ENCODE assay signal across 25 mouse cellular contexts in the genomic region with DNA sequence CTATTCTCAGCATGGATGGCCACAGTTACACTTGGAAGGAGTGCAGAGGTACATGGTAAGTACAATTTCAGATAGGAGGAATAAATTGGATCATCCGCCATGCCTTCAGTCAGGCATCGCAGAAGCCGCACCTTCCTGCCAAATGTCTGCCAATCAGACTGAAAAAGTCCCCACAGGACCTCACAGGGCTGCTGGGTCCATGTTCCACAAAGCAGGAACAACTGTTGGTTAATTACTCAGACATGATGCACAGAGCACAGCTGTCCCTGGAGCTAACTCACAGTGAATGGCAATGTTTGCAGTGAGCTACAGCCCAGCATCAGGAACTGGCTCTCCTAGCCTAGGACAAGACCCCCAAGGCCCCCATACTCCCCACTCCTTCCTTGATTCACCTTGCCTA. TPM values are rescaled to one million over a fixed set of nuclear protein-coding genes. Genes with fewer than 3 reads are reported as not detected.
DNase-seq lines count a peak whose midpoint lies in the region; ATAC-seq and TF ChIP-seq lines count a peak whose summit lies in the region.
"Had no signal": no experiment of that assay in that cellular context is flagged by ENCODE, and none has a peak within 500 bp of the region (broad histone marks: within the 10 kb centered on the region; RNA-seq: fewer than 3 reads in every experiment).

No protein-coding gene starts in this region.

- no peak overlapping the region for H3K4me3 ChIP-seq in hindbrain, embryonic 14.5 days (replicated peaks; ENCODE audit: low read length)
- H3K4me3 ChIP-seq in hindbrain, embryonic 11.5 days (ENCODE audit: low read depth, low read length): no peak overlapping the region
- H3K4me3 ChIP-seq in midbrain, postnatal 0 days (ENCODE audit: low read depth, low read length): no peak overlapping the region
- H3K4me3 ChIP-seq in midbrain, embryonic 11.5 days (ENCODE audit: low read depth, low read length): no peak overlapping the region
- H3K4me3 ChIP-seq: embryonic facial prominence, embryonic 12.5 days; heart, embryonic 10.5 days had no signal

- no peak overlapping the region for H3K9ac ChIP-seq in hindbrain, embryonic 14.5 days
- no peak overlapping the region for H3K9ac ChIP-seq in hindbrain, embryonic 11.5 days (ENCODE audit: low read depth, low read length)
- H3K9ac ChIP-seq in midbrain, postnatal 0 days (replicated peaks; ENCODE audit: low read length, poor library complexity, severe bottlenecking): no peak overlapping the region
- H3K9ac ChIP-seq in midbrain, embryonic 11.5 days (ENCODE audit: low read length): no peak overlapping the region
- H3K9ac ChIP-seq: embryonic facial prominence, embryonic 12.5 days had no signal

- H3K27ac ChIP-seq in hindbrain, embryonic 14.5 days: no peak overlapping the region
- H3K27ac ChIP-seq in hindbrain, embryonic 11.5 days (ENCODE audit: low read depth, low read length): no peak overlapping the region
- H3K27ac ChIP-seq in midbrain, postnatal 0 days (ENCODE audit: low read depth, low read length): no peak overlapping the region
- no peak overlapping the region for H3K27ac ChIP-seq in midbrain, embryonic 11.5 days (ENCODE audit: low read depth, low read length)
- H3K27ac ChIP-seq: embryonic facial prominence, embryonic 12.5 days; heart, embryonic 10.5 days had no signal

- peak; percentile 22; the same call in 1 of the 2 replicates for ATAC-seq in hindbrain, embryonic 14.5 days (ENCODE audit: low FRiP score)
- ATAC-seq in hindbrain, embryonic 11.5 days (ENCODE audit: low FRiP score): no peak
- ATAC-seq in midbrain, postnatal 0 days (ENCODE audit: low FRiP score): no peak
- ATAC-seq in midbrain, embryonic 11.5 days (ENCODE audit: low FRiP score): no peak
- ATAC-seq: CD4-positive, CD25-positive, alpha-beta regulatory T cell, adult 4 months; forebrain, embryonic 16.5 days; intestine, embryonic 16.5 days had no signal

- no peaks in the 10 kb centered on the region for H3K4me1 ChIP-seq in hindbrain, embryonic 14.5 days (replicated peaks; ENCODE audit: control insufficient read depth, insufficient read depth, low read length)
- H3K4me1 ChIP-seq in hindbrain, embryonic 11.5 days (replicated peaks; ENCODE audit: control insufficient read depth, insufficient read depth, low read length): peaks cover 6% of the 10 kb centered on the region
- H3K4me1 ChIP-seq in midbrain, postnatal 0 days (ENCODE audit: insufficient read depth, low read length): no peaks in the 10 kb centered on the region
- peaks cover 12% of the 10 kb centered on the region for H3K4me1 ChIP-seq in midbrain, embryonic 11.5 days (ENCODE audit: control insufficient read depth, insufficient read depth, low read length)
- H3K4me1 ChIP-seq: embryonic facial prominence, embryonic 12.5 days had no signal

- 36% methylated on average over 3 of the region's 3 CpGs for WGBS in hindbrain, embryonic 14.5 days
- 94% methylated on average over 3 of the region's 3 CpGs for WGBS in hindbrain, embryonic 11.5 days
- 56% methylated on average over 3 of the region's 3 CpGs for WGBS in midbrain, postnatal 0 days
- 88% methylated on average over 3 of the region's 3 CpGs for WGBS in midbrain, embryonic 11.5 days

- no peak overlapping the region for H3K4me2 ChIP-seq in hindbrain, embryonic 14.5 days (replicated peaks)
- H3K4me2 ChIP-seq in hindbrain, embryonic 11.5 days (replicated peaks; ENCODE audit: low read depth, low read length): no peak overlapping the region
- no peak overlapping the region for H3K4me2 ChIP-seq in midbrain, postnatal 0 days (ENCODE audit: low read depth, low read length, poor library complexity, severe bottlenecking)
- no peak overlapping the region for H3K4me2 ChIP-seq in midbrain, embryonic 11.5 days
- H3K4me2 ChIP-seq: embryonic facial prominence, embryonic 12.5 days had no signal

- peaks cover 17% of the 10 kb centered on the region for H3K27me3 ChIP-seq in hindbrain, embryonic 14.5 days (ENCODE audit: control insufficient read depth, insufficient read depth, low read length)
- peaks cover 15% of the 10 kb centered on the region for H3K27me3 ChIP-seq in hindbrain, embryonic 11.5 days (ENCODE audit: control insufficient read depth, insufficient read depth, low read length)
- H3K27me3 ChIP-seq in midbrain, postnatal 0 days (ENCODE audit: insufficient read depth, low read length): no peaks in the 10 kb centered on the region; the same call in 1 of the 2 replicates
- peaks cover 15% of the 10 kb centered on the region for H3K27me3 ChIP-seq in midbrain, embryonic 11.5 days (ENCODE audit: control insufficient read depth, insufficient read depth, low read length)
- H3K27me3 ChIP-seq: embryonic facial prominence, embryonic 12.5 days had no signal

- no peaks in the 10 kb centered on the region for H3K36me3 ChIP-seq in hindbrain, embryonic 14.5 days (replicated peaks; ENCODE audit: control insufficient read depth, insufficient read depth)
- H3K36me3 ChIP-seq in hindbrain, embryonic 11.5 days (ENCODE audit: control insufficient read depth, insufficient read depth, low read length): no peaks in the 10 kb centered on the region
- H3K36me3 ChIP-seq in midbrain, postnatal 0 days (ENCODE audit: insufficient read depth, low read length): no peaks in the 10 kb centered on the region
- no peaks in the 10 kb centered on the region for H3K36me3 ChIP-seq in midbrain, embryonic 11.5 days (ENCODE audit: control insufficient read depth, insufficient read depth, low read length)
- H3K36me3 ChIP-seq: embryonic facial prominence, embryonic 12.5 days; G1E; heart, embryonic 10.5 days had no signal

- no peak for TF ChIP-seq CTCF in midbrain, postnatal 0 days (IDR thresholded peaks at IDR 0.05)

- DNase-seq in hindbrain, embryonic 14.5 days (ENCODE audit: low spot score): peak; percentile 40
- no peak for DNase-seq in hindbrain, embryonic 11.5 days (ENCODE audit: low spot score)
- peak; percentile 58 for DNase-seq in midbrain, postnatal 0 days (ENCODE audit: low spot score)
- no peak for DNase-seq in midbrain, embryonic 11.5 days (ENCODE audit: low spot score, missing footprints)
- DNase-seq in brain, adult 2 months (ENCODE audit: low read depth, low spot score): peak; percentile 5
- no peak for DNase-seq in ovary, postnatal 36 days (ENCODE audit: low spot score)
- DNase-seq in kidney, postnatal 36 days: no peak
- DNase-seq: adrenal gland, postnatal 14 days; cerebellum, adult 2 months; cerebellum, postnatal 25 days; gastrocnemius, postnatal 10 days; heart, adult 18-20 months; heart, postnatal 10 days; heart, postnatal 4 days had no signal

- H3K9me3 ChIP-seq in hindbrain, embryonic 14.5 days (ENCODE audit: control insufficient read depth, low read length): no peaks in the 10 kb centered on the region
- H3K9me3 ChIP-seq in hindbrain, embryonic 11.5 days (ENCODE audit: control insufficient read depth, low read length): no peaks in the 10 kb centered on the region
- H3K9me3 ChIP-seq in midbrain, postnatal 0 days (ENCODE audit: low read length): no peaks in the 10 kb centered on the region
- no peaks in the 10 kb centered on the region for H3K9me3 ChIP-seq in midbrain, embryonic 11.5 days (ENCODE audit: control insufficient read depth, low read length)
- H3K9me3 ChIP-seq: embryonic facial prominence, embryonic 12.5 days; G1E; heart, embryonic 10.5 days had no signal

RNA-seq across cellular contexts. Expression of a gene that starts 32.0 kb away (rescaled TPM):
- polyA plus RNA-seq in hindbrain, embryonic 14.5 days (2014; fragmentation: Nextera tagmentation; extraction: Ambion mirVana): 24.5 and 33.0 TPM in 2 replicates
- 23.2 and 25.5 TPM in 2 replicates for polyA plus RNA-seq in hindbrain, embryonic 11.5 days (2014; fragmentation: Nextera tagmentation; extraction: Ambion mirVana)
- total RNA-seq in midbrain, postnatal 0 days (2014; rRNA removed): 6.4 and 13.3 TPM in 2 replicates
- 2.7 and 4.0 TPM in 2 replicates for polyA plus RNA-seq in midbrain, postnatal 0 days (2015; fragmentation: Nextera tagmentation; extraction: Ambion mirVana)
- 3.1 and 3.4 TPM in 2 replicates for polyA plus RNA-seq in midbrain, embryonic 11.5 days (2014; fragmentation: Nextera tagmentation; extraction: Ambion mirVana)
- total RNA-seq: adrenal gland, adult 18-20 months; adrenal gland, postnatal 14 days; gastrocnemius, postnatal 10 days; gastrocnemius, postnatal 4 days; heart, adult 18-20 months; heart, postnatal 10 days; heart, postnatal 4 days had no signal
- polyA plus RNA-seq: CD4-positive, CD25-positive, alpha-beta regulatory T cell, adult 4 months; cortical plate, adult 2 months; frontal cortex, adult 2 months; G1E; heart, embryonic 14.5 days had no signal

Comparison
In these comparisons a context has a peak if more than half of its experiments do, and no peak if none do; other contexts are left out.
1. DNase-seq: peak in hindbrain, embryonic 14.5 days (single experiment), midbrain, postnatal 0 days (single experiment) and brain, adult 2 months (single experiment); none in hindbrain, embryonic 11.5 days (single experiment), midbrain, embryonic 11.5 days (single experiment), ovary, postnatal 36 days (single experiment) and kidney, postnatal 36 days (0 of 2).